In genomic region chr9:72393238-72393637, GRCm38 (mm10) we compare ENCODE assay signal across 19 mouse cellular contexts. TPM values are rescaled to one million over a fixed set of nuclear protein-coding genes. Genes with fewer than 3 reads are reported as not detected.
DNase-seq lines count a peak whose midpoint lies in the region; ATAC-seq and TF ChIP-seq lines count a peak whose summit lies in the region.
"Had no signal": no experiment of that assay in that cellular context is flagged by ENCODE, and none has a peak within 500 bp of the region (broad histone marks: within the 10 kb centered on the region; RNA-seq: fewer than 3 reads in every experiment).

No protein-coding gene starts in this region.

- no peak for ATAC-seq in hindbrain, embryonic 13.5 days (ENCODE audit: low FRiP score)
- ATAC-seq in midbrain, postnatal 0 days (ENCODE audit: low FRiP score): no peak

- H3K4me2 ChIP-seq in hindbrain, embryonic 13.5 days: no peak overlapping the region
- H3K4me2 ChIP-seq in midbrain, postnatal 0 days (ENCODE audit: low read depth, low read length, poor library complexity, severe bottlenecking): no peak overlapping the region
- H3K4me2 ChIP-seq: limb, embryonic 15.5 days; lung, embryonic 15.5 days; neural tube, embryonic 12.5 days had no signal

- no peak for DNase-seq in hindbrain, embryonic 10.5 days (ENCODE audit: low spot score)
- peak; percentile 67 for DNase-seq in brain, adult 2 months (ENCODE audit: low read depth, low spot score)
- peak; percentile 62 for DNase-seq in cerebellum, adult 9-11 months
- peak; percentile 86 for DNase-seq in midbrain, postnatal 0 days (ENCODE audit: low spot score)
- DNase-seq in right cerebral cortex, postnatal 36 days (ENCODE audit: low spot score in 2 of 2): no peak
- no peak for DNase-seq in kidney, postnatal 36 days
- no peak for DNase-seq in adrenal gland, postnatal 36 days
- DNase-seq: B cell, adult 2 months; embryo, embryonic 11 days; heart, adult 11 months; kidney, adult 18-20 months; right cerebral cortex, postnatal 14 days had no signal

- H3K9ac ChIP-seq in hindbrain, embryonic 13.5 days: no peak overlapping the region
- no peak overlapping the region for H3K9ac ChIP-seq in midbrain, postnatal 0 days (replicated peaks; ENCODE audit: low read length, poor library complexity, severe bottlenecking)
- H3K9ac ChIP-seq: limb, embryonic 15.5 days; lung, embryonic 15.5 days; neural tube, embryonic 12.5 days had no signal

- no peaks in the 10 kb centered on the region for H3K36me3 ChIP-seq in hindbrain, embryonic 13.5 days
- no peaks in the 10 kb centered on the region for H3K36me3 ChIP-seq in hindbrain, embryonic 10.5 days
- no peaks in the 10 kb centered on the region for H3K36me3 ChIP-seq in midbrain, postnatal 0 days (ENCODE audit: insufficient read depth, low read length)
- H3K36me3 ChIP-seq: G1E; limb, embryonic 15.5 days; lung, embryonic 15.5 days; neural tube, embryonic 12.5 days had no signal

- peak overlapping the region; percentile 56; the same call in 1 of the 2 replicates for H3K27ac ChIP-seq in hindbrain, embryonic 13.5 days
- no peak overlapping the region for H3K27ac ChIP-seq in hindbrain, embryonic 10.5 days
- H3K27ac ChIP-seq in midbrain, postnatal 0 days (ENCODE audit: low read depth, low read length): no peak overlapping the region
- H3K27ac ChIP-seq: left cerebral cortex, adult 2 months; limb, embryonic 15.5 days; lung, embryonic 15.5 days; neural tube, embryonic 12.5 days had no signal

- no peaks in the 10 kb centered on the region for H3K27me3 ChIP-seq in hindbrain, embryonic 13.5 days
- no peaks in the 10 kb centered on the region for H3K27me3 ChIP-seq in hindbrain, embryonic 10.5 days (ENCODE audit: insufficient read depth, poor library complexity, severe bottlenecking)
- H3K27me3 ChIP-seq in midbrain, postnatal 0 days (ENCODE audit: insufficient read depth, low read length): no peaks in the 10 kb centered on the region
- H3K27me3 ChIP-seq: limb, embryonic 15.5 days; lung, embryonic 15.5 days; neural tube, embryonic 12.5 days had no signal

- no peaks in the 10 kb centered on the region for H3K9me3 ChIP-seq in hindbrain, embryonic 13.5 days
- no peaks in the 10 kb centered on the region for H3K9me3 ChIP-seq in hindbrain, embryonic 10.5 days
- H3K9me3 ChIP-seq in midbrain, postnatal 0 days (ENCODE audit: low read length): no peaks in the 10 kb centered on the region
- H3K9me3 ChIP-seq: G1E; limb, embryonic 15.5 days; lung, embryonic 15.5 days; megakaryocyte, embryonic 14.5 days; neural tube, embryonic 12.5 days had no signal

- TF ChIP-seq CTCF in midbrain, postnatal 0 days (IDR thresholded peaks at IDR 0.05): no peak

- peaks cover 27% of the 10 kb centered on the region for H3K4me1 ChIP-seq in hindbrain, embryonic 13.5 days (replicated peaks)
- peaks cover 8% of the 10 kb centered on the region; the same call in 1 of the 2 replicates for H3K4me1 ChIP-seq in hindbrain, embryonic 10.5 days (replicated peaks)
- no peaks in the 10 kb centered on the region for H3K4me1 ChIP-seq in midbrain, postnatal 0 days (ENCODE audit: insufficient read depth, low read length)
- H3K4me1 ChIP-seq: lung, embryonic 15.5 days had no signal

- no peak overlapping the region for H3K4me3 ChIP-seq in hindbrain, embryonic 13.5 days
- H3K4me3 ChIP-seq in hindbrain, embryonic 10.5 days: no peak overlapping the region
- no peak overlapping the region for H3K4me3 ChIP-seq in midbrain, postnatal 0 days (ENCODE audit: low read depth, low read length)
- H3K4me3 ChIP-seq: left cerebral cortex, adult 2 months; limb, embryonic 15.5 days; lung, embryonic 15.5 days; megakaryocyte, embryonic 14.5 days; neural tube, embryonic 12.5 days had no signal

- 66% methylated on average over 15 of the region's 15 CpGs for WGBS in hindbrain, embryonic 13.5 days
- 86% methylated on average over 15 of the region's 15 CpGs for WGBS in hindbrain, embryonic 10.5 days
- 52% methylated on average over 15 of the region's 15 CpGs for WGBS in midbrain, postnatal 0 days

RNA-seq across cellular contexts. Expression of gene Mns1, which starts 44.6 kb away (rescaled TPM):
- 10.3 and 12.1 TPM in 2 replicates for polyA plus RNA-seq in hindbrain, embryonic 13.5 days (2015; fragmentation: Nextera tagmentation; extraction: Ambion mirVana)
- 32.3 and 51.3 TPM in 2 replicates for polyA plus RNA-seq in hindbrain, embryonic 10.5 days (2016; fragmentation: Nextera tagmentation; extraction: Ambion mirVana)
- 1.1 and 3.1 TPM in 2 replicates for total RNA-seq in midbrain, postnatal 0 days (2014; rRNA removed)
- 2.6 and 3.1 TPM in 2 replicates for polyA plus RNA-seq in midbrain, postnatal 0 days (2015; fragmentation: Nextera tagmentation; extraction: Ambion mirVana)
- total RNA-seq in adrenal gland, postnatal 36 days (2021): 1 to 10 TPM; 2.7 to 4.0 TPM

Comparison
In these comparisons a context has a peak if more than half of its experiments do, and no peak if none do; other contexts are left out.
1. DNase-seq: peak in brain, adult 2 months (single experiment), cerebellum, adult 9-11 months (single experiment) and midbrain, postnatal 0 days (single experiment); none in hindbrain, embryonic 10.5 days (single experiment), right cerebral cortex, postnatal 36 days (0 of 2), kidney, postnatal 36 days (0 of 2) and adrenal gland, postnatal 36 days (0 of 2).